Mouse (Mus musculus) ES-Bruce4 (cell line): ENCODE measurements around the gene Hoxd8.

ENCODE experiments used
- CTCF ChIP-seq: IDR thresholded peaks from one replicate; pipeline ENCODE4 v1.8.1; 2011; ENCODE audit warnings: low read depth, low read length
- EP300 ChIP-seq: IDR thresholded peaks from 2 replicates; pipeline ENCODE4 v1.6.1; 2011; ENCODE audit warnings: low read depth, low read length; ENCODE audit not compliant: insufficient read depth
- POLR2A ChIP-seq: IDR thresholded peaks from one replicate; pipeline ENCODE4 v1.8.1; 2011; ENCODE audit warnings: low read length; ENCODE audit not compliant: insufficient read depth

DNA sequence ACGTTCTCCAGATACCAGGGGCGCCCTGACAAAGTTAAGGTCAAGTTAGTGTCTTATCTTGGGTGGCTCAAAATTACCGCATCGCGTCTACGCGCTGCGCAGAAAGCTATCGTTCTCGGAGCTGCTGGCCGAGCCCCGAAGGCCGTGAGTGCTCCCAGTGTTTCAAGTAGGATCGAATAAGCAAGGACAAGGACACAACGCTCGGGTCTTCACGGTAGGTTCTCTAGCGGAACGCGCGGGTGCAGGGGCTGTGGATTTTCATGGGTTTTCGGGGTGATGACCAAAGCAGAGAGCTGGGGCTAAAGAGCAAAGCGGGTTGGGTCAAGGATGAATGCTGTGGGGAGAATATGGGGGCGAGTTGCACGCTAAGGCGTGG is 24.8 kb upstream of the Hoxd8 start:
- TF ChIP-seq CTCF (no peak), POLR2A (no peak), EP300 (no peak)
